Mouse (Mus musculus) lung, postnatal 0 days (tissue): Measurements from ENCODE around the gene Lhfpl2.

Experiments used
- CTCF ChIP-seq: IDR thresholded peaks from 2 replicates; pipeline ENCODE4 v1.5.1; 2016; ENCODE audit warnings: antibody characterized with exemption, mild to moderate bottlenecking
- EP300 ChIP-seq: IDR thresholded peaks from 2 replicates; pipeline ENCODE4 v1.6.1; 2016; ENCODE audit warnings: antibody characterized with exemption, mild to moderate bottlenecking, control low read depth

DNA sequence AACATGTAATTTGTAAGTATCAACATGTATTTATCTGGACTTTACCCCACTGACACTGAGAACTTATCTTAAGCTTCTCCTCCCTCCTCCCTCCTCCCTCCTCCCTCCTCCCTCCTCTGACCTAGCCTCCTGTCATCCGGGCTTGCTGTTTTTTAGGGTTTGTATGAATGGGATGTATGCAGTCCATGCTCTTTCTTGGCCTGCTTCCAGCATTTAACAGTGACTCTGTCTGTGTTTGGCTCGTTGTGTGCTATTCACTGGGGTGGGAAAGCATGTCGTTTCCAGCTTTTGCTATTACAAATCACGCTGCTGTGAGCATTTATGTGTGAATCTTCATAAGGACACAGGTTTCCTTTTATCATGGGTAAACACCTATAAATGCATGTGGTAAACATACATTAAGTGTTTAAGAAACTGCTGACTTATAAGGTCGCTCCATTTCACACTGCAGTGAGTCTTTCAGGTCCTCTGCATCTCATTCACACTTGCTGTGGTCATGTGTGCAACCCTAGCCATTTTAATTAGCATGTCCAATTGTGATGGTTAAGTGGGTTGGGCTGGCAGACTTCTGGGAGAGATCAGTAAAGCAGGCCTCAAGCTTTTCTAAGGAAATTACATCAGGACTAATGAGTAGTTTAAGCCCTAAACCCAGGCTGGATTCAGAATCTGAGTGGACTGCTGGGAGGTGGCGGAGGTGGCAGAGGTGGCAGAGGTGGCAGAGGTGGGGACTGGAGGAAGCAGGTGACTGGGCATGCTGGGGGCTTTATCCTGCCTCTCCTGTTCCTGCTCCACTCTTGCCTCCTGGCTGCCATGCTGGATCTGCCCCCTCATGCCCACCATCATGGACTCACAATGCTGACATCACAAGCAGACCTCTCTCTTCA is 153.9 kb downstream of the Lhfpl2 start:
- TF ChIP-seq EP300 (no peak), CTCF (no peak)
